Mouse (Mus musculus): ENCODE measurements around the gene Dock4.

DNA sequence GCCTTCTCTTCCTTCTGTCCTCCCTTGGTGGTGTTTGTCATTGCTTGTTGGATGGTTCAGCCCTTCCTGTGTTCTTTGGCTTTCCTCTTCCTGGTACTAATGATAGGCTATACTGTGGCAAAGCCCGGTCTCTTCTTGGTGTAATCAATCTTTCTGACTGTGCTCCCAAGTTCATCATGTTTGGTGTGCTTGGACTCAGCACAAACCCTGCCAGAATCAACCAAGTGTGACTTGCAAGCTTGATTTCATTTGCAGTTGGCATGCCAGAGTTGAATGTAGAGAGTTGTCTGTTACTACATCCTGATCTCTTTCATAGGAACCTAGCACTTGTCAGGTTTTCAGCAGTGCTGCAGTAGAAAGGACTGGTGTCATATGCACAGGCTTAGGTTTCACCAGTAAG is 106.4 kb downstream of the Dock4 start:
- TF ChIP-seq POLR2A (IDR thresholded peaks at IDR 0.05; ENCODE audit: extremely low read depth, insufficient read depth, low read length), result no peak
- TF ChIP-seq CTCF (IDR thresholded peaks at IDR 0.05; ENCODE audit: extremely low read depth, insufficient read depth, low read length), result no peak

Measured in cortical plate, adult 2 months (tissue).